Mouse (Mus musculus) heart, embryonic 10.5 days (tissue): Measurements from ENCODE around the gene Eif3m. TPM values are rescaled to one million over a fixed set of nuclear protein-coding genes. Genes with fewer than 3 reads are reported as not detected.

ENCODE experiments used
- DNase-seq: peaks from one replicate; pipeline ENCODE4 v3.0.0-alpha.2; 2017; ENCODE audit warnings: low spot score
- H3K27ac ChIP-seq: fragments of 300-500 bp; sonication (generic); 2 replicates; pipeline ENCODE4 v1.5.1; 2016; ENCODE audit warnings: mild to moderate bottlenecking
- H3K27me3 ChIP-seq: fragments of 300-500 bp; sonication (generic); 2 replicates; pipeline ENCODE4 v1.6.1; 2016; ENCODE audit warnings: mild to moderate bottlenecking; ENCODE audit not compliant: poor library complexity, insufficient read depth, severe bottlenecking
- H3K36me3 ChIP-seq: fragments of 300-500 bp; sonication (generic); 2 replicates; pipeline ENCODE4 v1.6.1; 2016; ENCODE audit warnings: mild to moderate bottlenecking, moderate library complexity
- H3K4me1 ChIP-seq: fragments of 300-500 bp; sonication (generic); 2 replicates; pipeline ENCODE4 v1.6.1; 2016; ENCODE audit warnings: mild to moderate bottlenecking
- H3K4me3 ChIP-seq: fragments of 300-500 bp; sonication (generic); 2 replicates; pipeline ENCODE4 v1.5.1; 2016; ENCODE audit warnings: mild to moderate bottlenecking, moderate library complexity
- H3K9me3 ChIP-seq: fragments of 300-500 bp; sonication (generic); 2 replicates; pipeline ENCODE4 v1.6.1; 2016; ENCODE audit warnings: mild to moderate bottlenecking, moderate library complexity
- WGBS: fragments of 180-500 bp; shearing (Covaris S2); methylation state at CpG from one replicate; pipeline ENCODE4 v1.1.7; 2016; 5-methylcytosine and 5-hydroxymethylcytosine counted together
- polyA plus RNA-seq: library from polyadenylated mRNA; unstranded; fragments of >200 nt; fragmentation: Nextera tagmentation; extraction: Ambion mirVana; gene quantifications from 2 replicates; pipeline ENCODE4 v1.2.1, GENCODE M21; 2016

Gene Eif3m
- polyA plus RNA-seq: 240 and 287 TPM in 2 replicates

DNA sequence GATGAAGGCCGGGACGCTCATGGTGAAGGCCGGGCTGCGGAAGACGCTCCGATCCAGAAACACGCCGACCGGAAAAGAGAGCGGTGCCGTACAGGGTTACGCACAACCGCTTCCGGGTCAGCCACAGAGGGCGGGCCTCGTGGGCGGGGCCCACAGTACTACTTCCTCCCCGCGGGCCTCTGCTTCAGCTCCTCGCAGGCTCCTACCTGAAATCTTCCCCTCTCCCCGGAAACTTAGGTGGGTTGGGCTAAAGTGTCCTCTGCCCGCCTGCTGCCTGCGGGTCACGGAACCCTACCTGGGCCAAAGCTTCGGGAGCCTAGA, at the start of gene Eif3m:
Gene Eif3m (minus strand): TSS at position 114 of the 321 bp plus-strand sequence.
- Histone ChIP-seq H3K4me1 (peaks cover 11% of the 10 kb centered on the region; the same call in 1 of the 2 replicates), H3K36me3 (peaks cover 20% of the 10 kb centered on the region), H3K9me3 (no peaks in the 10 kb centered on the region), H3K27ac (peak within 1 kb of the TSS; percentile 92), H3K27me3 (no peaks in the 10 kb centered on the region), H3K4me3 (peak within 1 kb of the TSS; percentile 99)
- WGBS: 0% methylated on average over 24 of the region's 25 CpGs
- DNase-seq: peak; percentile 96

DNA sequence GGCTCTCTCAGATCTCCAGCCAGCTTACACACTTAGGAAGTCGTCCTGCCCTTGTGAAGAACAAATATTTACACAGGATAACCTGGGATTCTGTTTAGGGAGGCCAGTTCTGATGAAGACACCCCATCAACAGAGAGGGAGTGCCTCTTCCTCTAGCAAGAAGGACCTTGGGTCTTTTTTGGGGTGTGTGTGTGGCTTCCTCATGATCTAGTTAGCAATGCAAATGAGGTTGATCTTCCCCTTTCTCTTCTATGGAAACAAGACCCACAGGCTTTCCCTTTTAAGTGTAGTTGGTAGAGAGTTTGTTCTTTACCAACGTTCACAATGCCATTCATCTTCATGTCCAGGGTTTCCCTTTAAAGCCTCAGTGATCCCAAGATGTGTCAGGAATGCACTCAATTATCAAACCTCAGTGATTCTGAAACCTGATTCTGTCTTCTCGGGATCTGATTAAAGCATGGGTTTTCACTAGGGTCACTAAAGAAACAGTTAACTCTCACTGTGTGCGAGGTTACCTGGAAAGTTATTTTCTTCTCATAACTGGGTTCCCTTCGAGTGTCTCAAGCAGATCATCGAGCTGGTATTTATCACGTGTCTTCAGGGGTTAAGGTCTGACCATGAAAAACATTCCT, 46.0 kb upstream of the Eif3m start:
- no peaks in the 10 kb centered on the region for H3K9me3 ChIP-seq
- H3K4me3 ChIP-seq: no peak overlapping the region
- no peak overlapping the region for H3K27ac ChIP-seq
- DNase-seq: no peak
- H3K4me1 ChIP-seq: 0 out of 2 replicates have a peak, but pooled peaks cover 4% of the 10 kb centered on the region
- H3K27me3 ChIP-seq: no peaks in the 10 kb centered on the region
- no peaks in the 10 kb centered on the region for H3K36me3 ChIP-seq
- WGBS: 61% methylated on average over 7 of the region's 7 CpGs

DNA sequence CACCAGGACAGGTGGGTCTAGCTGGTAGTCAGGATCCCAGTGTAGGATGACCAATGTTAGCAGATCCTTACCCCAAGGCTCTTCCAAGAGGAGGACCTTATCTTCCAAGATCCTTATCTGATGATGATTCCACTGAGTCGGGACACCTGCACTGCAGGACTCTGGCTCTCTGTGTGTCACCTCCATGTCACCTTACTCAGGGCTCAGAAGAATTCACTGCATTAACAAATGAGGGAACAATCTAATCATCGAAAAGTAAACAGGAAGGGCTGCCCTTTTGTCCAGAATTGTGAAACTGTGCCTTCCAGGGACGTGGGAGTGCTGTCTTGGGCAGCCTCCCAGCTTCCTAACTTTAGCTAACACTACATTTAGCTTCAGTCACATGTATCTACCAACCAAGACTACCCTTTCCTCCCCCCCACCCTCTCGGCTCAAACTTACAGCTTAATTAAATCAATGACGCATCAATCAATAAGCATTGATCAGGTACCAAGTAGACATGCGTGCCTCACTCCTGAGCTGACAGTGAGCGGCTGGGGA, 41.8 kb upstream of the Eif3m start:
- Histone ChIP-seq H3K4me3 (no peak overlapping the region), H3K9me3 (no peaks in the 10 kb centered on the region), H3K36me3 (no peaks in the 10 kb centered on the region), H3K4me1 (peaks cover 10% of the 10 kb centered on the region), H3K27me3 (no peaks in the 10 kb centered on the region), H3K27ac (no peak overlapping the region)
- 66% methylated on average over 7 of the region's 7 CpGs for WGBS
- DNase-seq: no peak

DNA sequence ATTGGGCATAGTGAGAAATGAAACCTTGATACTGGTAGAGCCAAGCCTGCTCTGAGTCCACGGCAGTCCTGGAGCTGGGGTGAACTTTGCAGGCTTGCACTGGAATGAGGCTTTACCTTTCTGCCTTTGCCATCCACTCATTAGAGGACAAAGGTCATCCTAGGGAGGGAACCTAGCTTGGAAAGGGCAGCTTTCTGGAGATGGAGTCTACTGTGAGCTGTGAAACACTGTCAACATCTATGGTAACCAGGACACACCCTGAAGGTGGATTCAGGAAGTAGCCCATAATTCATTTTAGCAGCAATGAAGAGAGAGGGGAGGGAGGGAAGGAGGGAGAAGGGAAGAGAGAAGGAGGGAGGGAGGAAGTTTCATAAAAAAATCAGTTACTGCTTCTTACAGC, 38.6 kb upstream of the Eif3m start:
- no peaks in the 10 kb centered on the region for H3K36me3 ChIP-seq
- no peak overlapping the region for H3K4me3 ChIP-seq
- no peak overlapping the region for H3K27ac ChIP-seq
- peaks cover 11% of the 10 kb centered on the region for H3K4me1 ChIP-seq
- no peak for DNase-seq
- WGBS: 72% methylated on average over 1 of the region's 1 CpGs
- H3K9me3 ChIP-seq: no peaks in the 10 kb centered on the region
- no peaks in the 10 kb centered on the region for H3K27me3 ChIP-seq

DNA sequence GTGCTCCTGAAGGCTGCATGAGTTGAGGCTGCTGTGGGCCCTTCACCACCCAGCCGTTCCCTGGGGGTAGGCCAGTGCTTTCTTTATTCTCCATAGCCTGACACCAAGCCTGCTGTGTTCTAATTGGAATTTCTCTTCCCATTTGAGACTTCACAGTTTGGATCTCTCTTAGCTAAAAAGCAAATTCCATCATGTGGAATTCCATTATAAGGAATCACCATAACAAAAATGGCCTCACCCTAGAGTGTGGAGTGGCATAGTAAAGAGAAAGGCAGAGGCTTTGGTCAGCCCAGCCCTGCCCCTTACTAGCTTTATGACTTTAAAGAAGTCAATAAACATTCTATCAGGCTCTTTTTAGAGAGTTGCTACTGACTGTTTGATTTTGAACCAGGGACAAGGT, 31.4 kb upstream of the Eif3m start:
- no peak overlapping the region for H3K27ac ChIP-seq
- WGBS: 61% methylated on average over 1 of the region's 1 CpGs
- H3K36me3 ChIP-seq: no peaks in the 10 kb centered on the region
- H3K9me3 ChIP-seq: no peaks in the 10 kb centered on the region
- no peaks in the 10 kb centered on the region for H3K27me3 ChIP-seq
- DNase-seq: no peak
- 0 out of 2 replicates have a peak, but pooled peaks cover 3% of the 10 kb centered on the region for H3K4me1 ChIP-seq
- H3K4me3 ChIP-seq: no peak overlapping the region

DNA sequence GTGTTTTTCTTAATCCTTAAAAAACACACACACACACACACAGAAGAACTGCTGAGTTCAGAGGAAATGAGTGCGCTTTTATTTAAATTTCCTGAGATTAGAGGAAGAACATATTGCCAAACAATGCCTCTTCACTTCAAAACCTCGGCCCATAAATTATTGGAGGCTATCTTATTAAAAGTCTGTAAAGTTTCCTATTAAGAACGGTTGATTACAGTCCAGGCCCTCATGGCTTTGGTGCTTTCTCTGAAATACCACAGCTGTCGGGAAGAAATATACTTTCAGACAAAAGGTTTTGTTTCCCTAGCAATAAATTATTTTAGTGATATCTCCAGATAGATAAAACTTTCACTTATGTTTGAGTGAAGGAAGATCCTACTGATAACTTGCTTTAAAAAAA, 26.3 kb upstream of the Eif3m start:
- Histone ChIP-seq H3K36me3 (no peaks in the 10 kb centered on the region), H3K9me3 (no peaks in the 10 kb centered on the region), H3K27ac (no peak overlapping the region), H3K4me1 (0 out of 2 replicates have a peak, but pooled peaks cover 3% of the 10 kb centered on the region), H3K4me3 (no peak overlapping the region), H3K27me3 (no peaks in the 10 kb centered on the region)
- 79% methylated on average over 4 of the region's 4 CpGs for WGBS
- DNase-seq: no peak

DNA sequence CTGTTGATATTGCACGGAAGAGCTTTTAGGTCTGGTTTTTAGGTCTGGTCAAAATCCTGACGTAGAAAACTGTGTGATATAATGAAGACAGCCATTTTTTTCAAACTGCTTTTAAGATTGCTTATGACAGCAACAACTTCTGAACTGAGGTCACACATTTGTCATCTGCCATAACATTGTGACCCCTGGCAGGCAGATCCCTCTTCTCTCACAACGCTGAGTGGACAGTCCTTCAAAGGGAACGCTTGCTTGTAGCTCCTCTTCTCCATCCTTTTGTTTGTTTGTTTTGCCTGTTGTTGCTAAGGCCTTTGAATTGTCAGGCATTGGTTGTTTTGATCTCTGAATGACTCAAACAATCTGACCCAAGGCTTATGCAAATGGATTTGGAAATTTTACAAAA, 24.0 kb upstream of the Eif3m start:
- Histone ChIP-seq H3K4me3 (no peak overlapping the region), H3K27me3 (no peaks in the 10 kb centered on the region), H3K4me1 (peaks cover 2% of the 10 kb centered on the region; the same call in 1 of the 2 replicates), H3K9me3 (no peaks in the 10 kb centered on the region), H3K27ac (no peak overlapping the region), H3K36me3 (no peaks in the 10 kb centered on the region)
- no peak for DNase-seq
- WGBS: 66% methylated on average over 4 of the region's 4 CpGs

DNA sequence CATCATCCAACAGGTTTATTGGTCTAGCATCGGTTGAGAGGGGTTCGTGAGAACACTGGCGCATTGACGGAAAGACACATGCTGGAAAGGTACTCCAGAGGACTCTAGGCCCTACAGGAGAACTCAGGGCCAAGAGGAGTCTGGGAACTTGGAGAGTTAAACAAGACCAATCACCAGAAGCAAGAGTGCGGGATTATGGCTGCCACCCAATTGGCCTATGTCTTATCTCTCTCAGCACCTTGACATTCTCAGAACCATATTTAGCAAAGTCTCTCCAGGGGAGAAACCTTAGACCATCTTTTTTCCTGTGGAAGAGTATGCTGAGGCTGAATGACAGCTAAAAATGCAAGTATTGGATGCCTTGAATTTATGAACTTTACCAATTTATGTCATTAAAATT, 22.0 kb upstream of the Eif3m start:
- DNase-seq: peak; percentile 42
- Histone ChIP-seq H3K4me3 (no peak overlapping the region), H3K27me3 (no peaks in the 10 kb centered on the region), H3K27ac (no peak overlapping the region), H3K4me1 (peaks cover 6% of the 10 kb centered on the region; the same call in 1 of the 2 replicates), H3K9me3 (no peaks in the 10 kb centered on the region), H3K36me3 (no peaks in the 10 kb centered on the region)
- WGBS: 83% methylated on average over 5 of the region's 5 CpGs

DNA sequence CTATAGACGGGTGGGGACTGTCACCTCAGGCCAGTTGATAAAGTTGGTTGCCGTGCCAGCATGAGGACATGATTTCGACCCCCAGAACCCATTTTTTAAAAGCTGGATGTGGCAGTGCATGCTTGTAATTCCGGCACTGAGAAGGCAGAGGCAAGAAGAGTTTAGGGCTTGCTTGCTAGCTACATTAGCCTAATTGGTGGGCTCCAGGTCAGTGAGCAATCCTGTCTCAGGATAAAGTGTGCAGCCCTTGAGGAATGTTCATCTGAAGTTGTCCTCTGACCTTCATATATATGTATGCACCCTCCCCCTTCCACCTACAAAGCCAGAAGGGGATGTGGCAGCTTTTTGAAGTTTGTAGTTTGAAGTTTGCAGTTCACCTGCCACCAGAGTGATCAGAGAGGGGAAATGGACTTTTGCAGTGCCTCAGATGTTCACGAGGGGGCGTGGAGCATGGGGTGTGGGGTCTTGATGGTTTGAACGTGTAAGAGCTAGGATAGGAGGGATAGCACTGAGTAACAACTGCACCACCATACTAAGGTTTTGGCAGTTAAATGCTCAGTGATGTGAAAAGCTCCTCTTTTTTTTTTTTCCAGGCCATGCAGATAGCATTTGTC, 21.2 kb upstream of the Eif3m start:
- Histone ChIP-seq H3K27ac (no peak overlapping the region), H3K4me3 (no peak overlapping the region), H3K9me3 (no peaks in the 10 kb centered on the region), H3K27me3 (no peaks in the 10 kb centered on the region), H3K4me1 (peaks cover 6% of the 10 kb centered on the region; the same call in 1 of the 2 replicates), H3K36me3 (no peaks in the 10 kb centered on the region)
- WGBS: 74% methylated on average over 7 of the region's 7 CpGs
- peak; percentile 56 for DNase-seq

DNA sequence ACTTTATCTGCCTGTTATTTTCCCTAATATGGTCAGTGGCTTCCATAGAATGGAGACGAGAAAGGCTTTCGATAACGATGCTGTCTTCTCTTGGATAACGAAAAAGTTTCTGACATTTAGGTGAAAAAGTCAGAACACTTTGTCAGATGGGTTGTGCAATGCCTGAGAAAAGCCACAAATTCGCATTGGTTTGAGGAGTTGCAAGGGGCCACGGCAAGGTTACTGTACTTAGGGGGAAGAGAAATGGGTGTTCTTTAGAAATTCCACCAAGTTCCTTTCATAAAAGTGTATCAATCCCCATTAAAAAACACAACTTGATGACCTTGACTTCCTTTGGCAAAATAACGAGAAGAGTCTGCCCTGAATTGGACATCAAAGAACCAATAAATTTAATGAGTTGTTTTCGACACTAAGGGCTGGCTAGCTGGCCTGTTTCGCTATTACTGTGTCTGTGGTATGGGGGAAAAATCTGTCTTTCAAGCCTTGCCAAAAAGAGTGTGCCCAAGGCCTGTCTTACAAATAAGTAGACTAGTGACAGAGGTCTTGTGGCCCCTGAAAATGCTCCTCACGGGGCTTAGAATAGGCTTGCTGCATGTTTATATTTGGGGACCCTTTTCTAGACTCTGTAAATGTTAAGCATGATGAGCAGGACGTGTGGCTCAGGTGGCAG, 19.7 kb upstream of the Eif3m start:
- Histone ChIP-seq H3K27ac (no peak overlapping the region), H3K9me3 (no peaks in the 10 kb centered on the region), H3K4me1 (peaks cover 6% of the 10 kb centered on the region; the same call in 1 of the 2 replicates), H3K27me3 (no peaks in the 10 kb centered on the region), H3K4me3 (no peak overlapping the region), H3K36me3 (no peaks in the 10 kb centered on the region)
- 83% methylated on average over 11 of the region's 11 CpGs for WGBS
- no peak for DNase-seq

DNA sequence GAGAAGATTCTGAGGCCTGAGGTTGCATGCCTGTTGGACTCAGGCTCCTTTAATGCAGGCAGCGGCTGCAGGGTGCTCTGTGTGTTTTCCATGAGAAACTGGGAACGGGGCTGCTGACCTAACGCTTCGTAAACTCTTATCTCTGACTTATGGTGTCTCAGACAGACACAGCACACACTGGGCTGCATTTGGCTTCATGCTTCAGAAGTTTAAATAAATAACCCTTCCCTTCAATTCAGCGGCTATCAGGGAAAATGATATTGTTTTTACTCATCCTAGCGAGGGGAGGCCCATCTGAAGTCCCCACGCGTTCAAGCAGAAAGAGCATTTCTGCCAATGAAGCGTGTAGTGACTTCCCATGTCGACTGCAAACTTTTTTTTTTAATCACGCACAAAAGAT, 19.1 kb upstream of the Eif3m start:
- H3K27ac ChIP-seq: no peak overlapping the region
- 62% methylated on average over 11 of the region's 11 CpGs for WGBS
- H3K36me3 ChIP-seq: no peaks in the 10 kb centered on the region
- no peak for DNase-seq
- peaks cover 6% of the 10 kb centered on the region; the same call in 1 of the 2 replicates for H3K4me1 ChIP-seq
- H3K9me3 ChIP-seq: no peaks in the 10 kb centered on the region
- no peaks in the 10 kb centered on the region; the same call in 1 of the 2 replicates for H3K27me3 ChIP-seq
- no peak overlapping the region for H3K4me3 ChIP-seq

DNA sequence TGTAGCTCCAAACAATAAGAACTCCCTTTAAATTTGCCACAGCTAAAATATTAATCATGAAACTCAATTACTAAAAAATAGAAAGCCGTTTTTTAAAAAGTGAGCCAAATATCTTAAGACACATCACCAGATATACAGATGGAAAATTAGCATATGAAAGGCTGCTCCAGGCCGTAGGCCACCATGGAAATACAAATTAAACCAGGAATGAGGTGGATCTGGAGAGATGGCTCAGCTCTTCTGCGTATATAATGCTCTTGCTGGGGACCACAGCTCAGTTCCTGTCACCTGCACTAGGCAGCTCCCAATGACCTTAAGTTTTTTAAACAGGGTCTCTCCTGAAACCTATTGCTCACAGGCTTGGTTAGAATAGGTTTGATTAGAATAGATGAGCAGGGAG, 17.2 kb upstream of the Eif3m start:
- Histone ChIP-seq H3K9me3 (no peaks in the 10 kb centered on the region), H3K36me3 (no peaks in the 10 kb centered on the region), H3K4me3 (no peak overlapping the region), H3K4me1 (peaks cover 6% of the 10 kb centered on the region; the same call in 1 of the 2 replicates), H3K27ac (no peak overlapping the region), H3K27me3 (no peaks in the 10 kb centered on the region; the same call in 1 of the 2 replicates)
- WGBS: 79% methylated on average over 3 of the region's 3 CpGs
- no peak for DNase-seq

DNA sequence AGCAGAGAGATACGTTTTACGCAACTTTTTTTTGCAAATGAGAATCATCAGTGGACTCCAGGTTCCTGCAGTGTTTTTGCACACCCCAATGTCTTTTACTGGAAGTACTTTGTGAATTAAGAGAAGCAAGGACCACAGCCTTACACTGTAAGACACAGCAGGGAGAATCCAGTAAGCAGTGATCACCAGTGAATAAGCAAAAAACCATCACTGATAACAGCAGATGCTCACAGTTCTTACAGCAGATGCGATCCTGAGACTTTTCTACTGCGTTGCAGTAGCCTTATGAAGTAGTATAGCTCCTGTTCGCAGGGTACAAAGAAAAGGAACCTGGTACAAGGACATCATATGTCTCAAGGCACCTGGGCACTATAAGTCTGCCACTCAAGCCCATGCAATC, 13.6 kb upstream of the Eif3m start:
- WGBS: 82% methylated on average over 5 of the region's 5 CpGs
- H3K4me3 ChIP-seq: no peak overlapping the region
- no peak for DNase-seq
- no peaks in the 10 kb centered on the region; the same call in 1 of the 2 replicates for H3K27me3 ChIP-seq
- H3K9me3 ChIP-seq: no peaks in the 10 kb centered on the region
- H3K4me1 ChIP-seq: 0 out of 2 replicates have a peak, but pooled peaks cover under 1% of the 10 kb centered on the region
- H3K27ac ChIP-seq: no peak overlapping the region
- no peaks in the 10 kb centered on the region for H3K36me3 ChIP-seq
